Comparison of ENCODE assay signal across 24 mouse cellular contexts in genomic region chr3:125898976-125899375, GRCm38 (mm10). TPM values are rescaled to one million over a fixed set of nuclear protein-coding genes. Genes with fewer than 3 reads are reported as not detected.
"Had no signal": no experiment of that assay in that cellular context is flagged by ENCODE, and none has a peak within 500 bp of the region (broad histone marks: within the 10 kb centered on the region; RNA-seq: fewer than 3 reads in every experiment).

No protein-coding gene starts in this region.

- H3K9ac ChIP-seq: intestine, embryonic 15.5 days; limb, embryonic 13.5 days; liver, embryonic 12.5 days; liver, embryonic 15.5 days; lung, embryonic 15.5 days; midbrain, embryonic 13.5 days; neural tube, embryonic 12.5 days; neural tube, embryonic 15.5 days had no signal

- H3K4me1 ChIP-seq: intestine, embryonic 15.5 days; limb, embryonic 10.5 days; limb, embryonic 13.5 days; liver, embryonic 12.5 days; liver, embryonic 15.5 days; lung, embryonic 15.5 days; megakaryocyte, embryonic 14.5 days; midbrain, embryonic 13.5 days; neural tube, embryonic 12.5 days; neural tube, embryonic 15.5 days had no signal

- H3K36me3 ChIP-seq: intestine, embryonic 15.5 days; limb, embryonic 10.5 days; limb, embryonic 13.5 days; liver, embryonic 12.5 days; liver, embryonic 15.5 days; lung, embryonic 15.5 days; midbrain, embryonic 13.5 days; neural tube, embryonic 12.5 days; neural tube, embryonic 15.5 days had no signal

- H3K4me3 ChIP-seq: intestine, embryonic 15.5 days; limb, embryonic 10.5 days; limb, embryonic 13.5 days; liver, embryonic 12.5 days; liver, embryonic 15.5 days; lung, embryonic 15.5 days; megakaryocyte, embryonic 14.5 days; midbrain, embryonic 13.5 days; neural tube, embryonic 12.5 days; neural tube, embryonic 15.5 days had no signal

- DNase-seq: kidney, adult 11 months; kidney, adult 9 months; kidney, postnatal 14 days; kidney, postnatal 4 days; layer of hippocampus, postnatal 36 days; liver; lung, adult 18-20 months; lung, postnatal 10 days; lung, postnatal 36 days; thymus, adult 2 months; thymus, postnatal 14 days; thymus, postnatal 4 days had no signal

- H3K27me3 ChIP-seq: intestine, embryonic 15.5 days; limb, embryonic 13.5 days; liver, embryonic 12.5 days; liver, embryonic 15.5 days; lung, embryonic 15.5 days; megakaryocyte, embryonic 14.5 days; midbrain, embryonic 13.5 days; neural tube, embryonic 12.5 days; neural tube, embryonic 15.5 days had no signal

- H3K9me3 ChIP-seq: intestine, embryonic 15.5 days; limb, embryonic 10.5 days; limb, embryonic 13.5 days; liver, embryonic 12.5 days; liver, embryonic 15.5 days; lung, embryonic 15.5 days; megakaryocyte, embryonic 14.5 days; midbrain, embryonic 13.5 days; neural tube, embryonic 12.5 days; neural tube, embryonic 15.5 days had no signal

- H3K4me2 ChIP-seq: intestine, embryonic 15.5 days; limb, embryonic 13.5 days; liver, embryonic 12.5 days; liver, embryonic 15.5 days; lung, embryonic 15.5 days; midbrain, embryonic 13.5 days; neural tube, embryonic 12.5 days; neural tube, embryonic 15.5 days had no signal

- H3K27ac ChIP-seq: intestine, embryonic 15.5 days; limb, embryonic 10.5 days; limb, embryonic 13.5 days; liver, embryonic 12.5 days; liver, embryonic 15.5 days; lung, embryonic 15.5 days; midbrain, embryonic 13.5 days; neural tube, embryonic 12.5 days; neural tube, embryonic 15.5 days had no signal

- ATAC-seq: intestine, embryonic 15.5 days; liver, embryonic 12.5 days; midbrain, embryonic 13.5 days had no signal

RNA-seq across cellular contexts. Expression of gene Ugt8a, which starts 39.4 kb away (rescaled TPM):
- polyA plus RNA-seq: small intestine, adult 2 months; spleen, adult 2 months had no signal
